Mouse (Mus musculus): ENCODE results near the gene Otud7a. TPM values are rescaled to one million over a fixed set of nuclear protein-coding genes. Genes with fewer than 3 reads are reported as not detected.

Gene Otud7a
- polyA plus RNA-seq, 1 experiment: not detected

- TF ChIP-seq GATA1 (IDR thresholded peaks at IDR 0.05; ENCODE audit: low read length): no peak
Observed at GRCm38 (mm10) chr7:63725040-63725729, 280.6 kb downstream of the Otud7a start.

DNA sequence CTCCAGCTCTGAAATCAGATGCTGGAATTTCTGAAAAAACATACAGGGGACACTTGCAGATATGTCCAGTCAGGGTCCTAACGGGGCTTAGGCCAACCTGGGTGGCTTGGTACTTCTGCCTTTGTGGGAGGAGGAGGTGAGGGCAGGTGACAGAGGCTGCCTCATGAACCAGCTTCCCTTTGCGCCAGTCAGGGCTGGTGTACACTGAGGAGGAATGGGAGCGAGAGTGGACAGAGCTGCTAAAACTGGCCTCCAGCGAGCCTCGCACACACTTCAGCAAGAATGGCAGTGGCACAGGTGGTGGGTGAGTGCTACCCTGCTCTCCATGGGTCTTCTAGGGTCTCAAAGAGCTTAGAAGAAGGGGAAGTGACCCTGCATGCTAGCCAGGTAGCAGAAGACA lies 285.1 kb downstream of the Otud7a start:
- no peak for TF ChIP-seq GATA1 (IDR thresholded peaks at IDR 0.05; ENCODE audit: low read length)

- TF ChIP-seq GATA1 (IDR thresholded peaks at IDR 0.05; ENCODE audit: low read length): no peak
Observed at GRCm38 (mm10) chr7:63730012-63730411, 285.5 kb downstream of the Otud7a start.

GRCm38 (mm10) chr7:63737725-63738124 lies 293.2 kb downstream of the Otud7a start:
- TF ChIP-seq GATA1 (IDR thresholded peaks at IDR 0.05; ENCODE audit: low read length): no peak

DNA sequence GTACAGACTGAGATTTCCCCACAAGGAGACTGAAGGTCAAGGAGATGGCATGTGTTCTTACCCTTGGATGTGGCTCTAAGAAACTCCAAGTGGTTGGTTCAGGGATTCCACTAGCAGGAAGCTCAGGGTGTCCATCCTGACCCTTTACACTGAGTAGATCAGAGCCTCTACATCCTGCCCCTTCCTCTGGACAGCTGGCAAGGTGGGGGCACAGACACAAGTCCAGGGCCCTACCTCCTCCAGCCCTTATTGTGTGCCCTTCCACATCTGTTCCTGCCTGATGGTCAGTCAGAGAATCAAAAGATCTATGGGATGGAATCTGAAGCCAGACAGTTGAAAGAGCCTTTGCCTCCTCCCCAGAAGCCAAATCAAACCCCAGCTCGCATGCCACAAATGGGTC lies 293.6 kb downstream of the Otud7a start:
- no peak for TF ChIP-seq GATA1 (IDR thresholded peaks at IDR 0.05; ENCODE audit: low read length)

DNA sequence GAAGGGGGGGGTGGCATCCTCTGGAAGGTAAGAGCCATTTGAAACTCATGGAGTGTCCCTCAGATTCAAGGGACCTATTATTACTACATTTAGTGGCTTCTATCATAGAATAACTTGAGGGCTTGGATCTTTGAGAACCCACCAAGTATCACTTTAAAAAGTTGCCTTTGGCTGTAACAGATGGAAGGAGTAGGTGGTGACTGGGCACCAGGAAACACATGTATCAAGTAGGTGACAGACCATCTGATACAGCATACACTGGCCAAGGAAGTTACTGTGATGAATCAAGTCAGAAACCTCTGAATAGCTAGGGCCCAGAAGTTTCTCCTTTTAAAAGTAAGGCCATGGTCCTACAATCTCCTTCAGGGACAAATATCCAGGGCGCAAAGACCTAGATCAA lies 298.6 kb downstream of the Otud7a start:
- TF ChIP-seq GATA1 (IDR thresholded peaks at IDR 0.05; ENCODE audit: low read length): no peak

GRCm38 (mm10) chr7:63752081-63752480 lies 307.5 kb downstream of the Otud7a start:
- TF ChIP-seq GATA1 (IDR thresholded peaks at IDR 0.05; ENCODE audit: low read length): no peak

- no peak for TF ChIP-seq GATA1 (IDR thresholded peaks at IDR 0.05; ENCODE audit: low read length)
Observed at GRCm38 (mm10) chr7:63753274-63753751, 308.8 kb downstream of the Otud7a start.

GRCm38 (mm10) chr7:63754573-63755475 lies 310.3 kb downstream of the Otud7a start:
- no peak for TF ChIP-seq GATA1 (IDR thresholded peaks at IDR 0.05; ENCODE audit: low read length)

DNA sequence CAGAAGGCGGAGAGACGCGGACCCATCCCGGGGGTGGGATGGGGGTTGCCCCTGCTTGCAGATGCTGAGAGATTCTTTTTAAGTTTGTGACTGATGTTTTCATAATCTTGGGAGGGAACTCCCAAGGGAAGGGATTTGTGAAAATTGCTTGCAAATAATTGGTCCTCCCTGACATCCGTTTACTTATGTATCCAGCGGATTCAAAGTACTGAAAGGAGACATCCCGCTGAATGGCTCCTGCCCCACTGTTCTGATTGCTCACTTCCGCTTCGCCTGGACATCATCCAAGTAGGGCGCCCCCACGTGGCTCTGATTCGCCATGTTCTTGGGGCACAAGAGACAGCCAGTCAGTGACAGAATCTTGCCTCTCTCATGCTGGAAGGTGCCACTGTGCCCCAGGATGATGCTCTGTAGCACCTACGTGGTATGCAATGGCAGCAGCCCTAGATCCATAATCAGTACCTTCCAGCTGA lies 311.0 kb downstream of the Otud7a start:
- no peak for TF ChIP-seq GATA1 (IDR thresholded peaks at IDR 0.05; ENCODE audit: low read length)

DNA sequence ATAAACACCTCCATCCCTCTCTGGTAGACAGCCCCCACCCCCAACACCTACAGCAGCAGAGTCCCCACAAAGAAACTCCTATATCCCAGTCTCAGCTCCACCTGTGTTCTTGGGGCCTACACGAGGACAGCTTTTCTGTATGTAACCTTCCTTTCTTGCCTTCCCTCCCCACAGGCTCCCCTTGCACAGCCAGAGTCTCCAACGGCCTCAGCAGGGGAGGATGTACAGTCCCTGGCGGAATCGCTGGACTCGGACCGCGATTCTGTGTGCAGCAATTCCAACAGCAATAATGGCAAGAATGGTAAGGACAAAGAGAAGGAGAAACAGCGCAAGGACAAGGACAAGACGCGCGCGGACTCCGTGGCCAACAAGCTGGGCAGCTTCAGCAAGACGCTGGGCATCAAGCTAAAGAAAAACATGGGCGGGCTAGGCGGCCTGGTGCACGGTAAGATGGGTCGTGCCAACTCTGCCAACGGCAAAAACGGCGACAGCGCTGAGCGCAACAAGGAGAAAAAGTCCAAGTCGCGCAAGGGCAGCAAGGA lies 312.7 kb downstream of the Otud7a start:
- no peak for TF ChIP-seq GATA1 (IDR thresholded peaks at IDR 0.05; ENCODE audit: low read length)

DNA sequence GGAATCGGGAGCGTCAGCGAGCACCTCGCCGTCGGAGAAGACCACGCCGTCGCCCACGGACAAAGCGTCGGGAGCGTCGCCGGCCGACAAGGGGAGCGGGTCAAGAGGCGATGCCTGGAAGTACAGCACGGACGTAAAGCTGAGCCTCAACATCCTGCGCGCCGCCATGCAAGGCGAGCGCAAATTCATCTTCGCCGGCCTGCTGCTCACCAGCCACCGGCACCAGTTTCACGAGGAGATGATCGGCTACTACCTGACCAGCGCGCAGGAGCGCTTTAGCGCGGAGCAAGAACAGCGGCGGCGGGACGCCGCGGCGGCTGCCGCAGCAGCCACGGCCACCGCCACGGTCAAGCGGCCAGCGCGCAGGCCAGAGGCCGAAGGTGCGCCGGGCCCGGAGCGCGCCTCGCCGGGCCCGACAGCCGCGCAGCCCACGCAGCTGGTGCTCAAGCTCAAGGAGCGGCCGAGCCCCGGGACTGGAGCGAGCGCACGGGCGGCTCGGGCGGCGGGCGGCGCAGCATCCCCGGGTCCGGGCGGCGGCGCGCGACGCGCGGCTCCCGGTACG lies 313.2 kb downstream of the Otud7a start:
- TF ChIP-seq GATA1 (IDR thresholded peaks at IDR 0.05; ENCODE audit: low read length): no peak

GRCm38 (mm10) chr7:63758240-63758826 lies 313.8 kb downstream of the Otud7a start:
- TF ChIP-seq GATA1 (IDR thresholded peaks at IDR 0.05; ENCODE audit: low read length): no peak

DNA sequence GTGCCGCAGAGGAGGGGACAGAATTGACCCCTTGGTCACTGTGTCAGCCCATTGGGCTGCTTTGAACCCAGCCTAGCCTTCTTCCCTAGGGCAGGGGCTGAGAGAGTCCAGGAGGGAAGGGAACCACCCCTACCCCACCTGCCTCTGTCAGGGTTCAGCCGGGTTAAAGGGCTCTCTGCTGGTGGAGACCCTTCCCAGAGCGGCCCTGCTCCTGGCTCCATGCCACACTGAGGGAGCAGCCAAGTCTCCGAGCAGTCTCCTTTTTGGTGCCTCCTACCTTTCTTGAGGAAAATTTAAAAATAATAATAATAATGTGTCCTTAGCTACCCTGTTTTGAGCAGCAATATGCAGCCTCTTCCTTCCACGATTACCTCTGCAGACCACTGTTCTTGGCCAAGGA lies 315.1 kb downstream of the Otud7a start:
- no peak for TF ChIP-seq GATA1 (IDR thresholded peaks at IDR 0.05; ENCODE audit: low read length)

GRCm38 (mm10) chr7:63762529-63762928 lies 318.0 kb downstream of the Otud7a start:
- no peak for TF ChIP-seq GATA1 (IDR thresholded peaks at IDR 0.05; ENCODE audit: low read length)

Data from G1E-ER4 (cell line).